Mouse (Mus musculus): ENCODE data around the gene Tas2r143. TPM values are rescaled to one million over a fixed set of nuclear protein-coding genes. Genes with fewer than 3 reads are reported as not detected.

The Tas2r143 gene
- 2.0 and 3.5 TPM in 2 replicates for total RNA-seq (2021)
- long read RNA-seq, experiment 1: 0 reads
- long read RNA-seq, experiment 2: 0 reads

- DNase-seq: no peak
These were observed at the start of gene Tas2r143 for GRCm38 (mm10) chr6:42399938-42400337. Gene Tas2r143, plus strand, starts transcription at chr6:42400238.

DNA sequence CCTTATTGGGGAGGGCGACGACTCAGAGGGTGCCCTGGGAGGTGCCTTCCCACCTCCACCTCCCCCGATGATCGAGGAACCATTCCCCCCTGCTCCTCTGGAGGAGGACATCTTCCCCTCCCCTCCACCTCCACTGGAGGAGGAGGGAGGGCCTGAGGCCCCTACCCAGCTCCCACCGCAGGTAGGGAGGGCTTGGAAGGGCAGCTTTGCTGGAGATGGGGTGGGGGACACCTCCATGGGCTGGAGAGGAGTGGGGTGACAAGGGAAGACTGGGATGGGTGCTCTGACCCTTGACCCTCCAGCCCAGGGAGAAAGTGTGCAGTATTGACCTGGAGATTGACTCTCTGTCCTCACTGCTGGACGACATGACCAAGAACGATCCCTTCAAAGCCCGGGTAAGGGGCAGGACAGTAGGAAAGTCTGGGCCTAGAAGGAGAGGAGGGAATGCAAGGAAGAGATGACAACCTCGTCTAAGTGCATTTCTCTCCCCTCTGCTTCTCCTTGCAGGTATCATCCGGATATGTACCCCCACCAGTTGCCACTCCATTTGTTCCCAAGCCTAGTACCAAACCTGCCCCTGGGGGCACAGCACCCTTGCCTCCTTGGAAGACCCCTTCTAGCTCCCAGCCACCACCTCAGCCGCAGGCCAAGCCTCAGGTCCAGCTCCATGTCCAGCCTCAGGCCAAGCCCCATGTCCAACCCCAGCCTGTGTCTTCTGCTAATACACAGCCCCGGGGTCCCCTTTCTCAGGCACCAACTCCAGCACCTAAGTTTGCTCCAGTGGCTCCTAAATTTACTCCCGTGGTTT is 48.9 kb upstream of the Tas2r143 start:
- DNase-seq: no peak

DNA sequence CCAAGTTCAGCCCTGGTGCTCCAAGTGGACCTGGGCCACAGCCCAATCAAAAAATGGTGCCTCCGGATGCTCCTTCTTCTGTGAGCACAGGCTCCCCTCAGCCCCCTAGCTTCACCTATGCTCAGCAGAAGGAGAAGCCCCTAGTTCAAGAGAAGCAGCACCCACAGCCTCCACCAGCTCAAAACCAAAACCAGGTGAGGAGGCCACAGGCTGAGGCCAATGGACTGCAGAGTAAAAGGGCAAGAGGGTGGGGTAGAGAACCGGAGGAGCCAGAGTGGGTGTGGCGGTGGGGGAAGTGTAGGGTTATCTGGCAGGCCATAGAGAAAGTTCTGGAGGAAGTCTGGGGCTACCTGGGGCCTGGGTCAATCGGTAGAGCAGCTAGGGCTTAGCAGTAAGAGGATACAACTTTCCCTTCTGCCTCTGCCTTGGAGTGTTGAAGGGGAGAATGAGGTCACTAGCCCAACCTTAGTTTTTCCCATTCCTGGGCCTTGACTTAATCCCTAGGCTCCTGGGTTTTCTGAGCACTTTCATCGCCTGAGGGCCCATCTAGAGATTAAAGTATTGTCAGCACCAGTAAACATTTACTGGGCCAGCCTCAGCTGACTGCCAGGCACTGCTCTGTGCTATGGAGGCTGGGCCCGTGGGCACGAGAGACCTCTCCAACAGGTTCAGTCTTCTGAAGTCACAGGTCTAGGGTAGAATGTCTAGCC is 48.1 kb upstream of the Tas2r143 start:
- DNase-seq: no peak

DNA sequence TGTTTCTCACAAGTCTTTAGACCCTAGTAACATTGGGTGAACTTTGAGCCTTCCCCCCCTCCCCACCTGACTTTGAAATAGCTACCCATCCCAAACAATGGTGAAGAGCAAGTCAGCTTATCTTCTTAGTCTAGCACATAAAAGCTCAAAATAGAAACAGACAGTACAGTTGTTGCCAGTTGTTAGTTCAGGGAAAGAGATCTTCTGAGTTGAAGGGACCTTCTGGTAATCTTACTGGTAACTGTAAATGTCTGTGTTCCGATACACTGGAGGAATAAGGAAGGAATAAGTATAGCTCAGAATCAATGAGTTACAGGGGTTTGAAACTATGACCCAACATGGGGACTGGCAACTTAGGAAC is 47.6 kb upstream of the Tas2r143 start:
- no peak for DNase-seq

DNA sequence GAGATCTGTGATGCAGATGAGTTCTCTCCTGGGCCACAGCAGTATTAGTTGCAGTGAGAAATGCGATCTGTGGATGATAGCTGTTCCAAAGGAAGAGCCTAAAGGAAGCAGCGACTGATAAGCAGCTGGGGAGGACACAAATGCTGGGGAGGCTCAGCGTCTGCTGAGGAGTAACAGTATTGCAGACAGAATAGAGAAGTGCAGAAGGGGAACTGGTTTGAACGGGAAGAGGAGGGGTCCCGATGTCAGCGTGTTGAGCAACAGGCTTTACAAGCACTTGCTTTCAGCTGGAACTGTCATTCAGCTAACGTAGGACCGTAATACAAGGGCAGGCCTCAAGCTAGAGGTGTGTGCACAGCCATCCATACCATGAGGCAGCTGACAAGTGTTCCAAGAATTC is 46.9 kb upstream of the Tas2r143 start:
- DNase-seq: no peak

DNA sequence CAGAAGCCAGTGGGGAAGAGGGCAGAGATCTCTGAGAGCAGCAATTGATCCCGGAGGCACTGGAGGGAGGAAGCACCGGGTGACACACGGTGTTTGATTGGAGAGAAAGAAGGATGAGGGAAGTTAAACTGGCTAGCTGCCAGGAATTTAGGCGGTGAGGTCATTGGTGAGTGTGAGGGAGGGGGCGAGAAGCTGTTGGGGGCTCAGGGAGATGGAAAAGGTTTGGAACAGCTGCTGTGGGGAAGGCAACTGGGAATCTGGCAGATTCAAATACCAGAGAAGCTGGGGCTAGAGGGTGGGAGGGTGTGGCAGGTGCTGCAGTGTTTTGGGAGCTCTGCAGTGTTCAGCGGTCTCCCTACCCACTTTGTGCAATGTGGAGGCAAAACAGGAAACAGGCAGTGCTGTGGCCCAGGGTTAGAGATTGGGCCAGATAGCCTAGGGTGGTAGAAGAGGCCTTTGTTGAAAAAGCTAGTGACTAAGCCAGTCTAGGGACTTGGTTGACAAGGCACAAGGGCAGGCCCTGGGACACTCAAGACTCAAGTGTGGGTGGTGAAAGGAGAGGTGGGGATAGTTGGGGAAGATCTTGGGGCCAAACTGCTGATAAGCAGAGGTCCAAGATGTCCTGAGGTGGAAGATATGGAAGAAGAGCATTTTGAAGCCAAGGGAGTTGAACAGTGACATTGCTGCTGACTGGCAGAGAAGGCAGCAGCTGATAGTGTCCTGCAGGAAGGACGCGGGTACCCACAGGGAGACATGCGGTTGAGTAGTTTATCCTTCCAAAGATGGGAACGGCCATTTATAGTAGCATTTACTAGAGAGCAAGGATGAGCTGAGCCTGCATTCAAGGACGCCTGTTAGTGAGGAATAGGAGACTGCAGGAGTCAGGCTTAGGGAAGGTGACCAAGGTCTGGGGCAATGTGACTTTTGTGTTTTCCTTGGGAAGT is 45.7 kb upstream of the Tas2r143 start:
- DNase-seq: no peak

- no peak for DNase-seq
These were observed 44.7 kb upstream of the Tas2r143 start for GRCm38 (mm10) chr6:42355366-42355765.

DNA sequence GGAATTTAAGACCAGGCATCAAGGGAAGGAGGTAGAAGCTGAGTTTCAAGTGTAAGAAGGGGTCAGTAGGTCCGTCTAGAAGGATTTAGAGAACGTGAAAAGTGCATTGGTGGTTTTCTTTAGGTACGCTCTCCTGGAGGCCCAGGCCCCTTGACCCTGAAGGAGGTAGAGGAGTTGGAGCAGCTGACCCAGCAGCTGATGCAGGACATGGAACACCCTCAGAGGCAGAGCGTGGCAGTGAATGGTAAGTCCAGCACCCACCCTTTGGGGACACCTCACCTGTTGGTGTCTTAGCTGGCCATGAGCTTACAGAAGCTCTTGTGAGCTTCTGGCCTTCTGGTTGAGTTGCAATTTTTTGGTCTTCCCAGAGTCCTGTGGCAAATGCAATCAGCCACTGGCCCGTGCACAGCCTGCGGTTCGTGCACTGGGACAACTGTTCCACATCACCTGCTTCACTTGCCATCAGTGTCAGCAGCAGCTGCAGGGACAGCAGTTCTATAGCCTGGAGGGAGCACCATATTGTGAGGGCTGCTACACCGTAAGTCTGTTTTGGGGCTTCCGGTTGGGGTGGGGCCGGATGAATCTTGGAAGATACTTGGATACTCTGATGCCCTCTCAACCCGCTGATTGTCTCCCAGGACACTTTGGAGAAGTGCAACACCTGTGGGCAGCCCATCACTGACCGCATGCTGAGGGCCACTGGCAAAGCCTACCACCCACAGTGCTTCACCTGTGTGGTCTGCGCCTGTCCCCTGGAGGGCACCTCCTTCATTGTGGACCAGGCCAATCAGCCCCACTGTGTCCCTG is 44.0 kb upstream of the Tas2r143 start:
- DNase-seq: no peak

- no peak for DNase-seq
These were observed 43.1 kb upstream of the Tas2r143 start for GRCm38 (mm10) chr6:42356913-42357312.

DNA sequence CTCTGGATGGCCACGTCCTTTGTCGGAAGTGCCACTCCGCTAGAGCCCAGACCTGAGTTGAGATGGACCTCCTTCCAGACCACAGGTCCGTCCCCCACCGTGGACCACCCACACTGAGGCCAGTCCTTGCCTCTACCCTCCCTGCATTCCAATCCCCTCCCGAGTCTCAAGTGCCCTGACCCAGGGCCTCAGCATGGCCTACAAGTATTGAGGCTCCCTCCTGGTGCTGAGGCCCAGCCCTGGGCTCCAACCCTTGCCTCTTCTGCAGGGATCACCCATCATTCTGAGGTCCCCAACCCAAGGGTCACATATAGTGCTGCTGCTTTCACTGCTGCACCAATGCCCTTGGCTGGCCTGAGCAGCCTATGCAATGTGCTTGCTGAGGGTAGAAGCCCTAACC is 42.1 kb upstream of the Tas2r143 start:
- DNase-seq: no peak

GRCm38 (mm10) chr6:42358901-42359300 is 41.1 kb upstream of the Tas2r143 start:
- DNase-seq: no peak

GRCm38 (mm10) chr6:42359364-42360147 is 40.5 kb upstream of the Tas2r143 start:
- DNase-seq: no peak

GRCm38 (mm10) chr6:42360231-42360840 is 39.7 kb upstream of the Tas2r143 start:
- no peak for DNase-seq

- no peak for DNase-seq
These were observed 38.8 kb upstream of the Tas2r143 start for GRCm38 (mm10) chr6:42361041-42361895.

GRCm38 (mm10) chr6:42362074-42362473 is 38.0 kb upstream of the Tas2r143 start:
- DNase-seq: no peak

DNA sequence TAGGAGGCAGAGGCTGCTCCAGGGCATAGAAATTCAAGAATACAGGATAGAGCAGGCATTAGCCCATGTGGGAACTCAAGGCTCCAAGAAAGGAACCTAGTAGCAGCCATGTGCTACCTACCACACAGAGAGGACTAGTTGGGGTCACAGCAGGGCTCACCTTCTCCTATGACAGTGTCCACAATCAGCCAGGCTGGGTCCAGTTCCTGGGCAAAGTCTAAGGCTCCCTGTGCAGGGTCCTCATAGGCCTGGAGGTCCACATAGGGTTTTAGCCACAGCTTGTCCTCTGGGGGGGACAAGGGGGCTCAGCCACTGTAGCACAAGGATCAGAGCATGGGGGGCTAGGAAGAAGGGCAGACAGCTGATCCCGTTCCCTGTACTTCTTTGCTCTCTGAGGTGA is 37.5 kb upstream of the Tas2r143 start:
- no peak for DNase-seq

DNA sequence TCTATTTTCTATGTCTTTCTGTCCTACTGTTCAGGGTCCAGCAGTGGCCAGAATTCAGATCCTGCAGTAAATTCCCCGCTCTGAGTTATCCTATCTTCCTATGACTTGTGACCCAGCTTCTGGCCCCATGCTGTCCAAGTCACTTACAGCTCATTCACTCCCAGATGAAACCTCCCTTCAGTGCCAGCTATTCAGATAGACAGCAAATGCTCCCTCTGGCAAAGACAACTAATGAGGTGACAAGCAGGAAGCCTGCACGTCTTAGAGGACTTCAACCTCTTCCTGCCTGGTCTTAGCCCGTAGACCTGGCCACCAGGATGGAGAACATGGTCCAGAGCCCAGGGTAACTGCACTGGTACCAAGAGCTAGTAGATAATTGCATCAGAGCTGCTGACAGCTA is 37.1 kb upstream of the Tas2r143 start:
- DNase-seq: no peak

GRCm38 (mm10) chr6:42364066-42364465 is 36.0 kb upstream of the Tas2r143 start:
- no peak for DNase-seq

- no peak for DNase-seq
These were observed 35.4 kb upstream of the Tas2r143 start for GRCm38 (mm10) chr6:42364607-42365006.

All from adrenal gland, postnatal 14 days (tissue).